Mouse (Mus musculus): ENCODE measurements at regions not wholly inside any gene's neighbourhood (a gene's known extent, or its start where the extent isn't known, plus 50 kb on each side); places are given as distances from the start of the nearest gene placed in this dataset.
A peak's percentile ranks its signal among the peaks of the same experiment; 100 is the strongest.

DNA sequence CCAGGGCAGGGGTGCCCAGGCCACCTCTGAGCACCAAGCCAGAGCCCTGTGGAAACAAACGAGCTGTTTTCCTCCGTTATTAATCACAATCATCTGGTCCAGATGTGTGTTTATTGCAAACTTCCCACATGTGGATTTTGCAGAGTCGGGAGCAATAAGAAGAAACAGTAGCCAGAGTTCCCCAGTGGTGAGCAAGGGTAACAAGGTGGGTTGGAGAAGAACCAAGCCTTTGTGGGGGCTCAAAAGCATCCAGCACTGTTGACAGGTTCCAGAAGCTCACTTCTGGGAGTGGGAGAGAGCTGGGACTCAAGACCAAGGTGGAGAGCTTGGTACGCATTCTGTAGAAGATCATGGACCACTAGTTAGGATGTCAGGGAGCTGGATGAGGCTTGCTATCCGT is 63.6 kb downstream of the Hif1an start:
- no peak for DNase-seq (ENCODE audit: low spot score)

DNA sequence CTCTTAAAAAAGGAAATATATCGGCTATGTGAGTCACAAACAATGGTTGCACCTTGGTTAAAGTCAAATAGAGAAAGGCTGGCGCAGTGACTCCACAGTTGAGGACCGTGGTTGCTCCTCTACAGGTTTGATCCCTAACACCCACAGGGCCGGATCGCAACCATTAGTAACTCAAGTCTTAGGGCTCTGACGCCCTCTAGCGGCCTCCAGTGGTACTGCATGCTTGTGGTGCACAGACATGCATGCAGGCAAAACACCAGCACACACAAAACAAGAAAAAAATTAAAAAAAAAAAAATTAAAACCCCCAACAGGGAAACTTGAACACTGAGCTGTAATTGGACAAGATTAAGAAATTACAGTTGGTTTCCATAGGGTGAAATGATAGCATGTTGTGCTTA is 67.1 kb downstream of the Hif1an start:
- DNase-seq (ENCODE audit: low spot score) = no peak

GRCm38 (mm10) chr19:44631356-44632007 is 68.8 kb downstream of the Hif1an start:
- DNase-seq (ENCODE audit: low spot score) = no peak

GRCm38 (mm10) chr19:44637145-44637719 is 74.6 kb downstream of the Hif1an start:
- DNase-seq (ENCODE audit: low spot score) = no peak

DNA sequence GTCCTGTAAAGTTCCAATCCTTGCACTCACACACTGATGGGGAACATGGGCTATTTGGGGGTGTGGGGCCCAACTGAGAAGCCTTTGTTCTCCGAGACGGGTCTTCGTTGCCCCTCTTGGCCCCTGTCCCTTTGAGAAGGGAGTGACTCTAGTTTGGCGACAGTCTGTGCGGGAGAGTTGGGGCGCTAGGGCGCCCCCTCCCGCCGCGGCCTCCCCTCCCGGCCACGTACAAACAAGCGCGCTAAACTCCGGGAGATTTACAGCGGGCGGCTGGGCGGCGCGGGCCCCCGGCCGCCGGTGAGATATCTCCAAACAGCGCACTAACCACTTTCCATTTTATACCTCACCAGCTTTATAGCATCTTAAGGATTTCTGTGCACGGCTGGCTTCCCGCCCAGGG is 77.4 kb downstream of the Hif1an start:
- DNase-seq (ENCODE audit: low spot score) = no peak

DNA sequence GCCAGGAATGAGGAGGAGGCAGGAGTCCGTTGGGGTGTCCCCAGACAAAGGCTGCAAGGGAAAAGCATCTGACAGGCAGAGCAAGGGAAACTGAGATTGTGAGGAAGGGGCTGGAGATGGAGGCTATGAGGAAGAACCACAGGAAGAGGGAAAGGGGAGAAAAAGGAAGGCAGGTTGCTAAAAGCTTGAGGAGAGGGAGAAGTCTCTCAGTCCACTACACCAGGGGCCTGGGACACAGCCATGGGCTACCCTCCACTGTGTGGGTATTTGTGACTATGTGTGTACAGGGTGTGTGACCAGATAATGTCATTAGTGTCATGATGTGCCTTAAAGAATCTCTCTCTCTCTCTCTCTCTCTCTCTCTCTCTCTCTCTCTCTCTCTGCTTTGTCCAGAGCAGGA is 77.9 kb downstream of the Hif1an start:
- DNase-seq (ENCODE audit: low spot score) = no peak

GRCm38 (mm10) chr19:44642294-44642693 is 79.6 kb downstream of the Hif1an start:
- no peak for DNase-seq (ENCODE audit: low spot score)

DNA sequence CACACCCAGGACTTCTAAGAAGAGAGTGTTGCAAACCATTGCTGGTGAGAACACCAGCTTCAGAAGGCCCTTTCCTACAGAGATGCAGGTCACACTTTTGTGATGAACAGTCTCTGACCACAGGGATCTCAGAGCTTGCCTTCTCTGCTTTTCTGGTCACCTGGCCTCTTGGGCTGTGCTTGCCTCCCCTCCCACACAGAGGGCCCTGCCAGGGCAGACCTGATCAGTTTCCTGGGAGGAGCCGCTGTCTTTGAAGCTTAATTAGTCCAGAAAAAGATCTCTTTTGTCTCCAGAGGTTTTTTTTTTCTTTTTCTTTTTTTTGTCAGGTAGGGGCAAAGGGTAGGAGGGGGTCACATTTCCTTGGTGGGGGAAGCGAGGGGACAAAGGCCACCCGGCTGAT is 81.7 kb downstream of the Hif1an start:
- no peak for DNase-seq (ENCODE audit: low spot score)

DNA sequence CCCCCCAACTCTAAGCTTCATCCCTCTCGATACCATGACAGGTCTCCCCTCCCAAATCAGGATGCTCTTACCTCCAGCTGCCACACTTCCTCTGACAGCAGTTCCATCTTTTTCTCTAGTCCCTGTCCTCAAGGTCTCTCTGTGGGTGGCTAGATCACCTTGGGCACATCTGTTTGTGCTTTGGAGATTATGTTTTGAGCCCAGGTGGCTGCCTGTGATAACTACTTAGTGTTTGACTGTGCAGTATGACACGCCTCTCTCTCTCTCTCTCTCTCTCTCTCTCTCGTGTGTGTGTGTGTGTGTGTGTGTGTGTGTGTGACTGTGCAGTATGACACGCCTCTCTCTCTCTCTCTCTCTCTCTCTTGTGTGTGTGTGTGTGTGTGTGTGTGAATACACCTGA is 82.3 kb downstream of the Hif1an start:
- DNase-seq (ENCODE audit: low spot score) = no peak

- no peak for DNase-seq (ENCODE audit: low spot score)
These were observed 83.9 kb downstream of the Hif1an start for GRCm38 (mm10) chr19:44646548-44646947.

DNA sequence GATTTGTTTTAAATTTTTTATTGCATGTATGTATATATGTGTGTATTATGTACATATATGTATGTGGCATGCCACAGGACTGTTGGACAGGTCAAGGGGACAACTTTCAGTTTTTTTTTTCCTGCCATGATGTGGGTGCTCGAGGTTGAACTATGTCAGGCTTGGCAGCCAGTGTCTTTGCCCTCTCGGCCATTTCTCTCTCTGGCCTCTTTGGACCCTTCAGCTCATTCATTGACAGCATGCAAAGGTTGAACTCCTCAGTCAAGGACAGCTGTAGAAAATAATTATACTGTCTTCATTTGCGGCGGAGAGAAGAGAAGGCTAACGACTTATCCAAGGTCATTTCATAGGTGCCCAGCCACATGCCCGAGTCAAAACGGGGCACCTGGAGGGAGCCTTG is 86.6 kb downstream of the Hif1an start:
- DNase-seq (ENCODE audit: low spot score) = no peak

GRCm38 (mm10) chr19:44650841-44651240 is 88.2 kb downstream of the Hif1an start:
- no peak for DNase-seq (ENCODE audit: low spot score)

DNA sequence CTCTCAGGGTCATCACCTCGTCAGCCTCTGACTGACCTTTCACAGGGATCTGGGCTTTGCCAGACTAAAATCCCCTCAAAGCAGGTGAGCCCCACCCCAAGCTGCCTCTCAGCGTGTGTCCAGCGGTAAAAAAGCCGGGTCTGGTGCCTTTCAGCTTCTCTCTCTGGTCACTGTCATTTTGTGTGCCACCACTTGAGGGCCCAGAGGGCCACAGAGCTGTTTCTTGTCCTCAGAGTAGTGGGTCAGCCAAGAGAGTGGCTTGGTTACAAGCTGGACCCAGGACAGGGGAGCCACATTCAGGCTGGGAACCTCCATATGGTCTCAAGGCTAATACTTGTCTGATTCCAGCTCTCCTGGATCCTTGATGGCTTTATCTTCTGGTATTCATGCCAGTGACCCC is 89.0 kb downstream of the Hif1an start:
- DNase-seq (ENCODE audit: low spot score) = no peak

DNA sequence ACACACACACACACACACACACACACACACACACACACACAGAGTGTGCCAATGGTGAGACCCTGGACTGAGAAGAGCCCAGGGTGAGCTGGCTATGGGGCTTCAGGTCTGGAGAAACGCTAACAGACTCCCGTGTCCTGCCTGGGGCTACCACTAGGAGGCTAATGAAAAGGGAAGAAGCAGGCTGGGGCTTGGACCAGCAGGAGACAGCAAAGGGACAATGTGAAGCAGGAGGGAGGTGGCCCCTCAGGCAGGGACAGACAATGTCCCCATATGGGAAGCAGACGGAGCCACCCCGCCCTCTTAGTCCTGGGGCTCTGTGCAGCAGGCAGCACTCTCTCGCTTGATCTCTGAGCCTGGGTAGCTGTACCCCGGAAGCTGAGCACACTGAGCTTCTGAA is 93.1 kb downstream of the Hif1an start:
- DNase-seq (ENCODE audit: low spot score) = peak; percentile 23

GRCm38 (mm10) chr19:44659316-44659715 is 96.5 kb upstream of the Pax2 start:
- DNase-seq (ENCODE audit: low spot score) = no peak

GRCm38 (mm10) chr19:44669535-44669958 is 86.3 kb upstream of the Pax2 start:
- no peak for DNase-seq (ENCODE audit: low spot score)

DNA sequence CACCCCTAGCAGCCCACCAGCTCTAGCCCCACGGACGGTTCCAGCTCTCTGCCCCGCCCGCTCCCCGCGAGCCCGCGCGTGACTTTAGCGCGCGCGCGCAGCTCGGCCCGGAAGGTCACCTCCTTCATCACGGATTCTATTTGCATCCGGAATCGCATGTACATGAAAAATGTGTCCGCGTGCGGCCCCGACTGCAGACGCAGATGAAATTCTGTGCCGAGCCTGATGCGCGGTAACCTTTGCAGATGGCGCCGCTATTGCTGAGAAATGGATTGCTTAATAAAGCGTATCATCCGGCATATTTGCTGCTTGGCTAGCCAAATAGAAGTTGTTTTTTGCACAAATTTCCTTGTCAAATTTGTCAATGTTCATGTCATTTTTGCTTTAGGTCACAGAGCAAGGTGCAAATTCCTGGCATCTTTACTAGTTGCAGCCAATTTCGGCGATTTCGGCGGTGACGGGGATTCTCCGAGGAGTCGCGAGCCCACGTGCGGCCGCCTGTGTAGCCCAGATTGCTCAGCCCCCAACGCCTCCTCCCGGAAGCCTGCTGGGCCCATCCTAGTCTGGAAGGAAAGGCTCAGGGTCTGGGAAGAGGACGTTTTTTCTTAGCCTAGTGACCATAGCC is 81.1 kb upstream of the Pax2 start:
- DNase-seq (ENCODE audit: low spot score) = no peak

- no peak for DNase-seq (ENCODE audit: low spot score)
These were observed 79.2 kb upstream of the Pax2 start for GRCm38 (mm10) chr19:44676555-44677120.

DNA sequence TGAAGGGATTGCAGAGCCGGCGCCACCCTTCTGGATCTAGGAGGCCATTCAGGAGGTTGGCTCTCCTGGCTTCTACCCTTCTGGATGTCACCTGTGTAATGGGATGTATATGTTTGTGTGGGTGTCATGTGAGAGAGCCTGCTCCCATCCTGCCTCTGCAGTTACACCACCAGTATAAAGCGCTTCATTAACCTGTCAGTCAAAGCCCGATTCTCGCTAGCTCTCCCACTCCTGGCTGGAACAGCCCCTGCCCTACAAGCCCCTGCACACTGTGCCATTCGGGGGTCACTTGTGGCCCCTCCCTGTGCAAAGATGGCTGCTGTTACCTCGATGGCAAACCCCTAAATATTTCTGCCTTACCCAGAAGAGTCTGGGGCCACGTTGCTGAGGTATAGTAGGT is 78.5 kb upstream of the Pax2 start:
- DNase-seq (ENCODE audit: low spot score) = no peak

GRCm38 (mm10) chr19:44678686-44679085 is 77.2 kb upstream of the Pax2 start:
- DNase-seq (ENCODE audit: low spot score) = no peak

DNA sequence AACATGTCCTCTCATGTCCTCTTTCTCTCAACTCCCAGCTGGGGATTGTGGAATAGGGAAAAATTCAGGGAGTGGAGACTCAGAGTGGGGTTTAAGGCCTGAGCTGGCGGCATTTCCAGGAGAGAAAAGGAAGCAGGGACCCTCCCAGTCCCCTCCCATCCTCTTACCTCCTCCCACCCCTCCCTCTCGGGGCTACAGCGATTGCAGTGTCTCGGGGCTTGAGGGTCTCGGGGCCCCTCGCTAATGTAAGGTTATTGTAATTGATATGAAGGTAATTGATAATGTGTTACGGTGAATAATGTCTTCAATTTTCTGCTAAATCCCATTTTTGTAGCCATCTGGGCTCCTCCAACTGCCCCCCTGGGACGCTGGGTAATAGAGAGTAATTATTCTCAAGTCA is 74.2 kb upstream of the Pax2 start:
- no peak for DNase-seq (ENCODE audit: low spot score)

- no peak for DNase-seq (ENCODE audit: low spot score)
These were observed 72.7 kb upstream of the Pax2 start for GRCm38 (mm10) chr19:44683191-44683590.

- peak; percentile 12 for DNase-seq (ENCODE audit: low spot score)
These were observed 71.8 kb upstream of the Pax2 start for GRCm38 (mm10) chr19:44684061-44684514.

Data from urinary bladder, postnatal 25 days (tissue).